Mouse (Mus musculus): ENCODE data around the gene Zfyve27. TPM values are rescaled to one million over a fixed set of nuclear protein-coding genes. Genes with fewer than 3 reads are reported as not detected.

The Zfyve27 gene
- polyA plus RNA-seq (2012; ENCODE audit: insufficient read depth, insufficient read length, missing spikeins) = 30.7 and 32.3 TPM in 2 replicates

- no peak within 1 kb of the TSS for H3K4me3 ChIP-seq (ENCODE audit: insufficient read depth, low read length)
- H3K4me1 ChIP-seq (ENCODE audit: control insufficient read depth, insufficient read depth, low read length) = peaks cover 4% of the 10 kb centered on the region
- no peak within 1 kb of the TSS for H3K27ac ChIP-seq (ENCODE audit: insufficient read depth, low read depth, low read length)
- TF ChIP-seq CTCF (IDR thresholded peaks at IDR 0.05; ENCODE audit: low read depth, low read length) (no peak), POLR2A (IDR thresholded peaks at IDR 0.05; ENCODE audit: borderline replicate concordance, low read depth, low read length) (no peak)
Measured at GRCm38 (mm10) chr19:42163764-42164163, at the start of gene Zfyve27. Gene Zfyve27, plus strand, starts transcription at chr19:42163951.

GRCm38 (mm10) chr19:42115783-42116335, 47.9 kb upstream of the Zfyve27 start:
- Histone ChIP-seq H3K4me1 (ENCODE audit: control insufficient read depth, insufficient read depth, low read length) (no peaks in the 10 kb centered on the region), H3K4me3 (ENCODE audit: insufficient read depth, low read length) (no peak overlapping the region), H3K27ac (ENCODE audit: insufficient read depth, low read depth, low read length) (no peak overlapping the region)
- TF ChIP-seq CTCF (IDR thresholded peaks at IDR 0.05; ENCODE audit: low read depth, low read length) (no peak), POLR2A (IDR thresholded peaks at IDR 0.05; ENCODE audit: borderline replicate concordance, low read depth, low read length) (no peak)

DNA sequence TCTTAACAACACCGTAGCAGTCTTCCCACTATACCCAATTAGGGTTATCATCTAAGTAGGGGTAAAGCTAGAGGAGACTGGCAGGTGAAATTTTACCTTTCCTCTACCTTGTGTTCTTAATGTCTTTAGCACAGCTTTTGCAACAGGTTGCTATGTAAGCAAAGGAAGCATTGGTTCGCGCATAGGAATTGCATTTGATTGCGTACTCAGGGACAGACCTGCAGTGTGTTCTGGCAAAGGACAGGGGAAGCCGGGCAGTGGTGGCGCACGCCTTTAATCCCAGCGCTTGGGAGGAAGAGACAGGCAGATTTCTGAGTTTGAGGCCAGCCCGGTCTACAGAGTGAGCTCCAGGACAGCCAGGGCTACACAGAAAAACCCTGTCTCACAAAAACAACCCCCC, 45.6 kb upstream of the Zfyve27 start:
- no peak overlapping the region for H3K4me3 ChIP-seq (ENCODE audit: insufficient read depth, low read length)
- no peaks in the 10 kb centered on the region for H3K4me1 ChIP-seq (ENCODE audit: control insufficient read depth, insufficient read depth, low read length)
- no peak overlapping the region for H3K27ac ChIP-seq (ENCODE audit: insufficient read depth, low read depth, low read length)
- TF ChIP-seq CTCF (IDR thresholded peaks at IDR 0.05; ENCODE audit: low read depth, low read length) (no peak), POLR2A (IDR thresholded peaks at IDR 0.05; ENCODE audit: borderline replicate concordance, low read depth, low read length) (no peak)

GRCm38 (mm10) chr19:42118596-42118995, 45.2 kb upstream of the Zfyve27 start:
- no peak overlapping the region for H3K4me3 ChIP-seq (ENCODE audit: insufficient read depth, low read length)
- no peaks in the 10 kb centered on the region for H3K4me1 ChIP-seq (ENCODE audit: control insufficient read depth, insufficient read depth, low read length)

DNA sequence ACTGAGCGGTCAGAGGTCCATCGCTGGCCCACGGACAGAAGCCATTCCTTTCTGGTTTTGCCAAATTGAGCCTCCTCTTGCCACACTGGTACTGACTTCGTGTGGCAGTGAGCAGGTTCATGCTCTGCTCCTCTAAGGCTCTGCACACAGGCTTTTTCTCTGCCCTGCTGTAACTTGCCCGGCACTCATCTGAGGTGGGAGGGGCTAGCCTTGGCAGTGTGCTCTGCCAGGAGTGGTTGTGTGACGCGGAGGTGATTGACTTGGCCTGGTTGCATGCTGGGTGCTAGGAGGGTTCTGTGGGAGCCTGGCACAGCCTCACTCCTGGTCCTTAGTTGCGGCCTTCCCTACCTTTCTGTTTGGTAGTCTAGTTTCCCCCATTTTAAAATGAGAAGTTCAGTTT, 43.3 kb upstream of the Zfyve27 start:
- Histone ChIP-seq H3K27ac (ENCODE audit: insufficient read depth, low read depth, low read length) (no peak overlapping the region), H3K4me1 (ENCODE audit: control insufficient read depth, insufficient read depth, low read length) (no peaks in the 10 kb centered on the region)

More at GRCm38 (mm10) chr19:42118596-42118995, 45.2 kb upstream of the Zfyve27 start:
- no peak overlapping the region for H3K27ac ChIP-seq (ENCODE audit: insufficient read depth, low read depth, low read length)
- TF ChIP-seq POLR2A (IDR thresholded peaks at IDR 0.05; ENCODE audit: borderline replicate concordance, low read depth, low read length) (no peak), CTCF (IDR thresholded peaks at IDR 0.05; ENCODE audit: low read depth, low read length) (no peak)

GRCm38 (mm10) chr19:42124684-42125083, 39.1 kb upstream of the Zfyve27 start:
- no peak for TF ChIP-seq CTCF (IDR thresholded peaks at IDR 0.05; ENCODE audit: low read depth, low read length)
- no peak for TF ChIP-seq POLR2A (IDR thresholded peaks at IDR 0.05; ENCODE audit: borderline replicate concordance, low read depth, low read length)
- Histone ChIP-seq H3K4me1 (ENCODE audit: control insufficient read depth, insufficient read depth, low read length) (peaks cover 21% of the 10 kb centered on the region), H3K4me3 (ENCODE audit: insufficient read depth, low read length) (no peak overlapping the region), H3K27ac (ENCODE audit: insufficient read depth, low read depth, low read length) (no peak overlapping the region)

More for the DNA sequence above, 43.3 kb upstream of the Zfyve27 start:
- TF ChIP-seq POLR2A (IDR thresholded peaks at IDR 0.05; ENCODE audit: borderline replicate concordance, low read depth, low read length) (no peak), CTCF (IDR thresholded peaks at IDR 0.05; ENCODE audit: low read depth, low read length) (no peak)
- no peak overlapping the region for H3K4me3 ChIP-seq (ENCODE audit: insufficient read depth, low read length)

DNA sequence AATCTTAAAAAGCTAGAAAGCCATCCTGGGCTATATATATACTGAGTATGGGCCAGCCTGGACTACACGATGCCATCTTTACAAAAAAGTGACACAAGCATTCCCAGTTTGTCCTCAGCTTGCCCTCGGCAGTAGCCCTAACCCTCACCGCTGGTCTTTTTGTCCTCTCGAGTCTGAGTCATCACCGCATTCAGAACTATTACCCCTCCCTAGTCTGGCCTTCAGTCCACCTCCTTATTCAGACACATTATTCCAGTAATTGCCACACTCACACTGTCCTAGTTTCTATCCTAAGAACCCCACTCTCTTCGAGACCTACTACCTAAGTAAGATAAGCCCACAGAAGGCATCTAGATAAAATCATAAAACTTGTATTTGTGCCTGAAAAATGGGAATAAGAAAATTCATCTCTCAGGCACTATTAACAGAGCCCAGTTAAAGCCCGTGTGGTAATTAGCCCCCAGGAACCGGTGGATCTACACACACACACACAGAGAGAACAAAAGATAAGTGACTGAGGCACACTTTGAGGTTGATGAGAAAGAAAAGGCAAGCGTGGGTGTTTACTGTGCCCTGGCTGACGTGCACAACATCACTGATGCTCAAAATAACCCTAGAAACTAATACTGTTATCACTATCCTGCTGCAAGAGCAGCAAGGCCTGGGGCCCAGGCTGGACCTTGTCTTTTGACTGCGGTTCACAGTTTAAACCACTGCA, 38.1 kb upstream of the Zfyve27 start:
- TF ChIP-seq CTCF (IDR thresholded peaks at IDR 0.05; ENCODE audit: low read depth, low read length) (no peak), POLR2A (IDR thresholded peaks at IDR 0.05; ENCODE audit: borderline replicate concordance, low read depth, low read length) (no peak)
- no peak overlapping the region for H3K27ac ChIP-seq (ENCODE audit: insufficient read depth, low read depth, low read length)
- H3K4me3 ChIP-seq (ENCODE audit: insufficient read depth, low read length) = no peak overlapping the region
- peaks cover 30% of the 10 kb centered on the region for H3K4me1 ChIP-seq (ENCODE audit: control insufficient read depth, insufficient read depth, low read length)

GRCm38 (mm10) chr19:42126219-42126605, 37.5 kb upstream of the Zfyve27 start:
- Histone ChIP-seq H3K4me3 (ENCODE audit: insufficient read depth, low read length) (no peak overlapping the region), H3K27ac (ENCODE audit: insufficient read depth, low read depth, low read length) (no peak overlapping the region), H3K4me1 (ENCODE audit: control insufficient read depth, insufficient read depth, low read length) (peaks cover 34% of the 10 kb centered on the region)
- TF ChIP-seq POLR2A (IDR thresholded peaks at IDR 0.05; ENCODE audit: borderline replicate concordance, low read depth, low read length) = no peak
- no peak for TF ChIP-seq CTCF (IDR thresholded peaks at IDR 0.05; ENCODE audit: low read depth, low read length)

- peaks cover 41% of the 10 kb centered on the region for H3K4me1 ChIP-seq (ENCODE audit: control insufficient read depth, insufficient read depth, low read length)
- H3K4me3 ChIP-seq (ENCODE audit: insufficient read depth, low read length) = no peak overlapping the region
- TF ChIP-seq CTCF (IDR thresholded peaks at IDR 0.05; ENCODE audit: low read depth, low read length) (no peak), POLR2A (IDR thresholded peaks at IDR 0.05; ENCODE audit: borderline replicate concordance, low read depth, low read length) (no peak)
- no peak overlapping the region for H3K27ac ChIP-seq (ENCODE audit: insufficient read depth, low read depth, low read length)
Measured at GRCm38 (mm10) chr19:42127024-42127423, 36.7 kb upstream of the Zfyve27 start.

GRCm38 (mm10) chr19:42128052-42128740, 35.6 kb upstream of the Zfyve27 start:
- Histone ChIP-seq H3K27ac (ENCODE audit: insufficient read depth, low read depth, low read length) (peak overlapping the region; percentile 33; the same call in 1 of the 2 replicates), H3K4me1 (ENCODE audit: control insufficient read depth, insufficient read depth, low read length) (peaks cover 41% of the 10 kb centered on the region), H3K4me3 (ENCODE audit: insufficient read depth, low read length) (peak overlapping the region; percentile 77)
- TF ChIP-seq POLR2A (IDR thresholded peaks at IDR 0.05; ENCODE audit: borderline replicate concordance, low read depth, low read length) (no peak), CTCF (IDR thresholded peaks at IDR 0.05; ENCODE audit: low read depth, low read length) (no peak)
